9 mouse cellular contexts compared by ENCODE assay signal in genomic region chr19:21373073-21373755, GRCm38 (mm10).
DNase-seq lines count a peak whose midpoint lies in the region; ATAC-seq and TF ChIP-seq lines count a peak whose summit lies in the region.
"Had no signal": no experiment of that assay in that cellular context is flagged by ENCODE, and none has a peak within 500 bp of the region (broad histone marks: within the 10 kb centered on the region; RNA-seq: fewer than 3 reads in every experiment).

No protein-coding gene starts in this region.

- no peak overlapping the region for H3K9ac ChIP-seq in kidney, postnatal 0 days (ENCODE audit: low read depth, low read length)
- H3K9ac ChIP-seq: liver, embryonic 15.5 days had no signal

- H3K27me3 ChIP-seq in kidney, postnatal 0 days (ENCODE audit: insufficient read depth, low read length), result no peaks in the 10 kb centered on the region
- H3K27me3 ChIP-seq: liver, embryonic 15.5 days had no signal

- H3K4me2 ChIP-seq in kidney, postnatal 0 days (ENCODE audit: low read length), result no peak overlapping the region
- H3K4me2 ChIP-seq: liver, embryonic 15.5 days had no signal

- H3K4me3 ChIP-seq in gastrocnemius, adult 2 months, result 0 out of 2 replicates have a peak overlapping the region, but pooled peaks have one; percentile 3
- H3K4me3 ChIP-seq in kidney, postnatal 0 days (replicated peaks; ENCODE audit: low read depth, low read length), result no peak overlapping the region
- H3K4me3 ChIP-seq: liver, embryonic 15.5 days had no signal

- no peaks in the 10 kb centered on the region for H3K4me1 ChIP-seq in kidney, postnatal 0 days (replicated peaks; ENCODE audit: insufficient read depth, low read length)
- H3K4me1 ChIP-seq: liver, embryonic 15.5 days had no signal

- H3K9me3 ChIP-seq in kidney, postnatal 0 days (replicated peaks; ENCODE audit: low read length), result no peaks in the 10 kb centered on the region
- H3K9me3 ChIP-seq: liver, embryonic 15.5 days had no signal

- no peaks in the 10 kb centered on the region for H3K36me3 ChIP-seq in kidney, postnatal 0 days (ENCODE audit: insufficient read depth, low read length)
- H3K36me3 ChIP-seq: liver, embryonic 15.5 days had no signal

- H3K27ac ChIP-seq in gastrocnemius, adult 2 months, result no peak overlapping the region
- H3K27ac ChIP-seq in kidney, postnatal 0 days, result no peak overlapping the region
- H3K27ac ChIP-seq: liver, embryonic 15.5 days had no signal

- intact Hi-C loops in gastrocnemius, adult 2 months (cut with DNase I), result loop anchor here (1.0 to 2.0 kb wide), 4 partner anchors 100 to 336 kb away; partner anchors contain the start of gene Gda

- 0 out of 2 replicates have a peak, but pooled peaks have one; percentile 31 for ATAC-seq in kidney, postnatal 0 days (replicated peaks; ENCODE audit: low FRiP score, low read depth)

- peak; percentile 81 for TF ChIP-seq CTCF in gastrocnemius, adult 2 months (IDR thresholded peaks at IDR 0.05)
- peak; percentile 91 for TF ChIP-seq CTCF in kidney, postnatal 0 days (IDR thresholded peaks at IDR 0.05; ENCODE audit: low read depth)

- no peak for DNase-seq in gastrocnemius, adult 2 months
- DNase-seq in gastrocnemius, postnatal 25 days, result no peak
- peak; percentile 74 for DNase-seq in MEL-GATA-1-ER (ENCODE audit: extremely low read depth, low read depth)
- peak; percentile 66 to 70 for DNase-seq in cerebellum, postnatal 14 days
- DNase-seq in frontal cortex, postnatal 36 days (ENCODE audit: low spot score in 2 of 2), result peak; percentile 19 to 61
- DNase-seq in kidney, postnatal 0 days (ENCODE audit: low spot score), result peak; percentile 84
- DNase-seq in lung, postnatal 36 days, result peak; percentile 62
- peak; percentile 45 for DNase-seq in spleen, adult 12 weeks (ENCODE audit: low spot score)

- WGBS in kidney, postnatal 0 days, result 48% methylated on average over 11 of the region's 11 CpGs

Comparison
In these comparisons a context has a peak if more than half of its experiments do, and no peak if none do; other contexts are left out.
1. DNase-seq: peak in MEL-GATA-1-ER (single experiment), cerebellum, postnatal 14 days (2 of 2), frontal cortex, postnatal 36 days (2 of 2), kidney, postnatal 0 days (single experiment), lung, postnatal 36 days (single experiment) and spleen, adult 12 weeks (single experiment); none in gastrocnemius, adult 2 months (single experiment) and gastrocnemius, postnatal 25 days (single experiment).